In genomic region chr17:87954618-87955124, GRCm38 (mm10) we compare ENCODE assay signal across 20 mouse cellular contexts. TPM values are rescaled to one million over a fixed set of nuclear protein-coding genes. Genes with fewer than 3 reads are reported as not detected.
DNase-seq lines count a peak whose midpoint lies in the region; TF ChIP-seq lines count a peak whose summit lies in the region.
"Not testable (repeated sequence)": the region's sequence is repeated elsewhere in the genome, so short reads cannot be mapped to it uniquely, and the experiment has no call there.
"Had no signal": no experiment of that assay in that cellular context is flagged by ENCODE, and none has a peak within 500 bp of the region (broad histone marks: within the 10 kb centered on the region; RNA-seq: fewer than 3 reads in every experiment).

No protein-coding gene starts in this region.

- H3K9ac ChIP-seq in MEL (ENCODE audit: control insufficient read depth, low read depth, low read length, poor library complexity, severe bottlenecking) = not testable (repeated sequence)

- not testable (repeated sequence) for H3K79me2 ChIP-seq in MEL (ENCODE audit: control insufficient read depth, insufficient read depth, low read length, poor library complexity)

- not testable (repeated sequence) for TF ChIP-seq CTCF in MEL (IDR thresholded peaks at IDR 0.05 in 2 of 3, conservative IDR thresholded peaks at IDR 0.05 in 1 of 3; ENCODE audit: control insufficient read depth in 1 of 3, insufficient read depth in 1 of 3, low read depth in 2 of 3, low read length in 3 of 3, poor library complexity in 1 of 3, severe bottlenecking in 1 of 3)

- not testable (repeated sequence) for H3K4me1 ChIP-seq in MEL (ENCODE audit: control insufficient read depth in 1 of 2, insufficient read depth in 2 of 2, low read length in 2 of 2)

- not testable (repeated sequence) for TF ChIP-seq RAD21 in MEL (IDR thresholded peaks at IDR 0.05; ENCODE audit: low read depth, low read length)

- not testable (repeated sequence) for H3K4me3 ChIP-seq in MEL (ENCODE audit: control insufficient read depth in 1 of 2, insufficient read depth in 1 of 2, low read depth in 2 of 2, low read length in 2 of 2)

- peak overlapping the region; percentile 88 for H3K27ac ChIP-seq in MEL (ENCODE audit: control insufficient read depth, low read depth, low read length)

- not testable (repeated sequence) for TF ChIP-seq POLR2A in MEL (IDR thresholded peaks at IDR 0.05; ENCODE audit: control insufficient read depth in 1 of 2, insufficient read depth in 1 of 2, low read depth in 1 of 2, low read length in 2 of 2, poor library complexity in 1 of 2)

- H3K36me3 ChIP-seq in MEL (ENCODE audit: control insufficient read depth in 1 of 2, insufficient read depth in 2 of 2, low read length in 2 of 2) = not testable (repeated sequence)

- not testable (repeated sequence) for H3K27me3 ChIP-seq in MEL (ENCODE audit: control insufficient read depth in 1 of 2, insufficient read depth in 2 of 2, low read length in 2 of 2)

- peak; percentile 13 for DNase-seq in 416B (ENCODE audit: low read depth)
- DNase-seq in B cell, adult 2 months = peak; percentile 19 to 31
- peak; percentile 53 for DNase-seq in MEL (ENCODE audit: low read depth, low spot score)

- peak; percentile 75 to 77 for TF ChIP-seq EP300 in MEL (IDR thresholded peaks at IDR 0.05; ENCODE audit: low read depth in 1 of 2, low read length in 2 of 2)

- H3K9me3 ChIP-seq in MEL (replicated peaks; ENCODE audit: insufficient read depth, low read length) = not testable (repeated sequence)

TF ChIP-seq in MEL, 35 proteins besides CTCF, POLR2A, EP300 and RAD21:
- TF ChIP-seq GATA1 (IDR thresholded peaks at IDR 0.05; ENCODE audit: low read depth, low read length) = peak; percentile 68
- TF ChIP-seq ETS1 (IDR thresholded peaks at IDR 0.05; ENCODE audit: low read depth, low read length) = peak; percentile 37; the same call in 1 of the 2 replicates
TF ChIP-seq in MEL: peak in this region for 2; not testable (repeated sequence) for 33.

RNA-seq across cellular contexts. Expression of gene Msh6, which starts 20.2 kb away (rescaled TPM):
- 118 and 126 TPM in 2 replicates for total RNA-seq in MEL (2012; rRNA removed)
- polyA plus RNA-seq in MEL (2012; ENCODE audit: insufficient read depth in 1 of 2, insufficient read length in 2 of 2, low read depth in 1 of 2, low replicate concordance in 2 of 2, missing spikeins in 1 of 2) = 100 to 1,000 TPM; 144 to 167 TPM

RNA-seq across cellular contexts. Expression of gene Rpl36-ps4, which starts 33.9 kb away (rescaled TPM):
- not detected in 2 replicates for total RNA-seq in MEL (2012; rRNA removed)
- polyA plus RNA-seq in MEL (2012; ENCODE audit: insufficient read depth in 1 of 2, insufficient read length in 2 of 2, low read depth in 1 of 2, low replicate concordance in 2 of 2, missing spikeins in 1 of 2) = not detected
- total RNA-seq: adrenal gland, adult 18-20 months; adrenal gland, adult 2 months; adrenal gland, adult 8-10 months; adrenal gland, postnatal 10 days; adrenal gland, postnatal 14 days; adrenal gland, postnatal 25 days; adrenal gland, postnatal 36 days; adrenal gland, postnatal 4 days; CH12.LX; ES-E14; G1E had no signal
- polyA plus RNA-seq: activated CD4-positive, CD25-positive, alpha-beta regulatory T cell, adult 4 months; adrenal gland, adult 2 months; brain, embryonic 14.5 days; C2C12; CD4-positive, CD25-positive, alpha-beta regulatory T cell, adult 4 months; cerebellum, adult 2 months; G1E; Patski had no signal
